Mouse (Mus musculus) CH12.LX (cell line): Measurements from ENCODE around the gene Cln6.

Experiments used
- E2F4 ChIP-seq: IDR thresholded peaks from 2 replicates; pipeline ENCODE4 v1.6.1; 2011; ENCODE audit warnings: low read depth, low read length, improper control_type of control experiment; ENCODE audit not compliant: insufficient replicate concordance
- ELF1 ChIP-seq: IDR thresholded peaks from 2 replicates; pipeline ENCODE4 v1.6.1; 2014; ENCODE audit warnings: low read depth, mild to moderate bottlenecking, inconsistent platforms, low read length, improper control_type of control experiment
- EP300 ChIP-seq: IDR thresholded peaks from 2 replicates; pipeline ENCODE4 v1.6.1; 2011; ENCODE audit warnings: low read length, improper control_type of control experiment
- HCFC1 ChIP-seq: IDR thresholded peaks from 2 replicates; pipeline ENCODE4 v1.6.1; 2012; ENCODE audit warnings: low read depth, mild to moderate bottlenecking, inconsistent platforms, low read length, improper control_type of control experiment
- JUND ChIP-seq: conservative IDR thresholded peaks from 2 replicates; pipeline ENCODE4 v1.6.1; 2011; ENCODE audit warnings: low read depth, low read length, improper control_type of control experiment
- MAZ ChIP-seq: IDR thresholded peaks from 2 replicates; pipeline ENCODE4 v1.6.1; 2012; ENCODE audit warnings: low read depth, mild to moderate bottlenecking, inconsistent platforms, low read length, improper control_type of control experiment, moderate library complexity
- POLR2AphosphoS2 ChIP-seq: IDR thresholded peaks from 2 replicates; pipeline ENCODE4 v1.6.1; 2011; ENCODE audit warnings: low read depth, low read length, improper control_type of control experiment
- SIN3A ChIP-seq: IDR thresholded peaks from 2 replicates; pipeline ENCODE4 v1.6.1; 2012; ENCODE audit warnings: low read length, improper control_type of control experiment, inconsistent platforms
- ZNF384 ChIP-seq: IDR thresholded peaks from 2 replicates; pipeline ENCODE4 v1.6.1; 2012; ENCODE audit warnings: low read depth, low read length, improper control_type of control experiment, inconsistent platforms

DNA sequence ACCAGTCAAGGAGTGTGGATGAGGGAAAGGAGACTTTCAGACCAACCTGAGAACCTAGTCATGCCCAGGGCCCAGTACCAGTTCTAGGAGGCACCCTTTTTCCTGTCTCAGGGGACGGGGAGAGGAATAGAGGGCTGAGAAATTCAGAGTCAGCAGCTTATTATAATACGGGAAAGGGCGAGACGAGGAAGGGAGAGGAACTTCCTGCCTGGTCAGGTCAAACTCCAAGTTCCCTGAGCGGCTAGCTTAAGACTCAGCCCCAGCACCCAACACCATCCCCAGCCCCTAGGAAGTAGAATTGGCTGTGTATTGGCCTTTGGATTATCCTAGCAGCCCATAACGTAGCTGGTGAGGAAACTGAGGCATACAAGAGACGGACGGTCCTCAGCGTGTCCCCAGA lies 18.6 kb downstream of the Cln6 start:
- TF ChIP-seq ZNF384 (no peak), JUND (no peak), ELF1 (no peak), SIN3A (no peak), EP300 (no peak), HCFC1 (no peak), POLR2AphosphoS2 (no peak), E2F4 (no peak), MAZ (no peak)
